Mouse (Mus musculus): ENCODE data around the gene Zfp872. TPM values are rescaled to one million over a fixed set of nuclear protein-coding genes. Genes with fewer than 3 reads are reported as not detected.
"Not testable (repeated sequence)": the region's sequence is repeated elsewhere in the genome, so short reads cannot be mapped to it uniquely, and the experiment has no call there.

The Zfp872 gene
- polyA plus RNA-seq, 1 experiment from 2014 or later: 0.42 TPM

GRCm38 (mm10) chr9:22214549-22214948 lies 26.7 kb downstream of the Zfp872 start:
- WGBS: 78% methylated on average over 2 of the region's 2 CpGs
- no peak for ATAC-seq (replicated peaks; ENCODE audit: low FRiP score, low TSS enrichment, low read depth)
- no peaks in the 10 kb centered on the region for H3K36me3 ChIP-seq (ENCODE audit: control insufficient read depth, insufficient read depth, low read length)
- no peak for DNase-seq (ENCODE audit: low spot score)
- no peaks in the 10 kb centered on the region for H3K4me1 ChIP-seq (replicated peaks; ENCODE audit: control insufficient read depth, insufficient read depth, low read length)
- H3K27ac ChIP-seq (ENCODE audit: low read depth): no peak overlapping the region
- H3K9me3 ChIP-seq (ENCODE audit: control insufficient read depth, low read length): no peaks in the 10 kb centered on the region
- no peak overlapping the region for H3K9ac ChIP-seq (ENCODE audit: low read length)
- no peak overlapping the region for H3K4me3 ChIP-seq (ENCODE audit: low read depth, low read length)
- H3K4me2 ChIP-seq (ENCODE audit: low read length): no peak overlapping the region
- no peaks in the 10 kb centered on the region for H3K27me3 ChIP-seq (replicated peaks; ENCODE audit: control insufficient read depth, insufficient read depth, low read length)

- ATAC-seq (replicated peaks; ENCODE audit: low FRiP score, low TSS enrichment, low read depth) (no peak), DNase-seq (ENCODE audit: low spot score) (no peak)
- no peak overlapping the region for H3K9ac ChIP-seq (ENCODE audit: low read length)
- H3K9me3 ChIP-seq (ENCODE audit: control insufficient read depth, low read length): no peaks in the 10 kb centered on the region
- H3K27ac ChIP-seq (ENCODE audit: low read depth): no peak overlapping the region
- no peak overlapping the region for H3K4me2 ChIP-seq (ENCODE audit: low read length)
- 53% methylated on average over 3 of the region's 3 CpGs for WGBS
- H3K4me3 ChIP-seq (ENCODE audit: low read depth, low read length): no peak overlapping the region
- H3K27me3 ChIP-seq (replicated peaks; ENCODE audit: control insufficient read depth, insufficient read depth, low read length): no peaks in the 10 kb centered on the region
- no peaks in the 10 kb centered on the region for H3K4me1 ChIP-seq (replicated peaks; ENCODE audit: control insufficient read depth, insufficient read depth, low read length)
- H3K36me3 ChIP-seq (ENCODE audit: control insufficient read depth, insufficient read depth, low read length): no peaks in the 10 kb centered on the region
Observed at GRCm38 (mm10) chr9:22216705-22217104, 28.8 kb downstream of the Zfp872 start.

- ATAC-seq (replicated peaks; ENCODE audit: low FRiP score, low TSS enrichment, low read depth) (no peak), DNase-seq (ENCODE audit: low spot score) (no peak)
- Histone ChIP-seq H3K27me3 (replicated peaks; ENCODE audit: control insufficient read depth, insufficient read depth, low read length) (no peaks in the 10 kb centered on the region), H3K36me3 (ENCODE audit: control insufficient read depth, insufficient read depth, low read length) (no peaks in the 10 kb centered on the region), H3K4me3 (ENCODE audit: low read depth, low read length) (no peak overlapping the region), H3K4me1 (replicated peaks; ENCODE audit: control insufficient read depth, insufficient read depth, low read length) (no peaks in the 10 kb centered on the region), H3K27ac (ENCODE audit: low read depth) (no peak overlapping the region), H3K4me2 (ENCODE audit: low read length) (no peak overlapping the region), H3K9ac (ENCODE audit: low read length) (no peak overlapping the region), H3K9me3 (ENCODE audit: control insufficient read depth, low read length) (no peaks in the 10 kb centered on the region)
- WGBS: 43% methylated on average over 8 of the region's 8 CpGs
Observed at GRCm38 (mm10) chr9:22217858-22218493, 30.1 kb downstream of the Zfp872 start.

GRCm38 (mm10) chr9:22224066-22224465 lies 36.2 kb downstream of the Zfp872 start:
- ATAC-seq (replicated peaks; ENCODE audit: low FRiP score, low TSS enrichment, low read depth) (no peak), DNase-seq (ENCODE audit: low spot score) (no peak)
- Histone ChIP-seq H3K9ac (ENCODE audit: low read length) (no peak overlapping the region), H3K4me1 (replicated peaks; ENCODE audit: control insufficient read depth, insufficient read depth, low read length) (no peaks in the 10 kb centered on the region), H3K27me3 (replicated peaks; ENCODE audit: control insufficient read depth, insufficient read depth, low read length) (no peaks in the 10 kb centered on the region), H3K9me3 (ENCODE audit: control insufficient read depth, low read length) (no peaks in the 10 kb centered on the region), H3K4me2 (ENCODE audit: low read length) (no peak overlapping the region), H3K36me3 (ENCODE audit: control insufficient read depth, insufficient read depth, low read length) (no peaks in the 10 kb centered on the region), H3K27ac (ENCODE audit: low read depth) (no peak overlapping the region), H3K4me3 (ENCODE audit: low read depth, low read length) (no peak overlapping the region)
- 90% methylated on average over 4 of the region's 4 CpGs for WGBS

- WGBS: 24% methylated on average over 17 of the region's 17 CpGs
- H3K36me3 ChIP-seq (ENCODE audit: control insufficient read depth, insufficient read depth, low read length): no peaks in the 10 kb centered on the region
- peak; percentile 76 for DNase-seq (ENCODE audit: low spot score)
- ATAC-seq (replicated peaks; ENCODE audit: low FRiP score, low TSS enrichment, low read depth): peak; percentile 54
- no peaks in the 10 kb centered on the region for H3K4me1 ChIP-seq (replicated peaks; ENCODE audit: control insufficient read depth, insufficient read depth, low read length)
- H3K9me3 ChIP-seq (ENCODE audit: control insufficient read depth, low read length): no peaks in the 10 kb centered on the region
- peak overlapping the region; percentile 76 for H3K4me3 ChIP-seq (ENCODE audit: low read depth, low read length)
- no peaks in the 10 kb centered on the region for H3K27me3 ChIP-seq (replicated peaks; ENCODE audit: control insufficient read depth, insufficient read depth, low read length)
- peak overlapping the region; percentile 71 for H3K4me2 ChIP-seq (ENCODE audit: low read length)
- H3K27ac ChIP-seq (ENCODE audit: low read depth): peak overlapping the region; percentile 78; the same call in 1 of the 2 replicates
- peak overlapping the region; percentile 74 for H3K9ac ChIP-seq (ENCODE audit: low read length)
Observed at GRCm38 (mm10) chr9:22224536-22225503, 36.9 kb downstream of the Zfp872 start.

GRCm38 (mm10) chr9:22225581-22226388 lies 37.9 kb downstream of the Zfp872 start, which contains the start of gene Zfp809:
Gene Zfp809 (plus strand): TSS chr9:22225714.
- Histone ChIP-seq H3K4me3 (ENCODE audit: low read depth, low read length) (peak within 1 kb of the TSS; percentile 76), H3K36me3 (ENCODE audit: control insufficient read depth, insufficient read depth, low read length) (no peaks in the 10 kb centered on the region), H3K9ac (ENCODE audit: low read length) (peak within 1 kb of the TSS; percentile 74), H3K27me3 (replicated peaks; ENCODE audit: control insufficient read depth, insufficient read depth, low read length) (no peaks in the 10 kb centered on the region), H3K27ac (ENCODE audit: low read depth) (peak within 1 kb of the TSS; percentile 78), H3K4me2 (ENCODE audit: low read length) (peak within 1 kb of the TSS; percentile 71), H3K9me3 (ENCODE audit: control insufficient read depth, low read length) (no peaks in the 10 kb centered on the region), H3K4me1 (replicated peaks; ENCODE audit: control insufficient read depth, insufficient read depth, low read length) (no peaks in the 10 kb centered on the region)
- ATAC-seq (replicated peaks; ENCODE audit: low FRiP score, low TSS enrichment, low read depth) (peak; percentile 98), DNase-seq (ENCODE audit: low spot score) (peak; percentile 100)
- WGBS: 2% methylated on average over 35 of the region's 35 CpGs

GRCm38 (mm10) chr9:22226389-22226673 lies 38.4 kb downstream of the Zfp872 start:
- ATAC-seq (replicated peaks; ENCODE audit: low FRiP score, low TSS enrichment, low read depth); H3K27me3 ChIP-seq (replicated peaks; ENCODE audit: control insufficient read depth, insufficient read depth, low read length); H3K27ac ChIP-seq (ENCODE audit: low read depth); H3K4me1 ChIP-seq (replicated peaks; ENCODE audit: control insufficient read depth, insufficient read depth, low read length); H3K36me3 ChIP-seq (ENCODE audit: control insufficient read depth, insufficient read depth, low read length); H3K9me3 ChIP-seq (ENCODE audit: control insufficient read depth, low read length); DNase-seq (ENCODE audit: low spot score): not testable (repeated sequence)
- Histone ChIP-seq H3K4me2 (ENCODE audit: low read length) (peak overlapping the region; percentile 71), H3K4me3 (ENCODE audit: low read depth, low read length) (peak overlapping the region; percentile 76), H3K9ac (ENCODE audit: low read length) (peak overlapping the region; percentile 74; the same call in 1 of the 2 replicates)
- whole genome bisulfite sequencing: 59% methylated on average over 7 of the region's 7 CpGs

GRCm38 (mm10) chr9:22226846-22227245 lies 39.0 kb downstream of the Zfp872 start:
- no peak overlapping the region for H3K27ac ChIP-seq (ENCODE audit: low read depth)
- peak overlapping the region; percentile 71; the same call in 1 of the 2 replicates for H3K4me2 ChIP-seq (ENCODE audit: low read length)
- H3K4me3 ChIP-seq (ENCODE audit: low read depth, low read length): 0 out of 2 replicates have a peak overlapping the region, but pooled peaks have one; percentile 76
- no peaks in the 10 kb centered on the region for H3K36me3 ChIP-seq (ENCODE audit: control insufficient read depth, insufficient read depth, low read length)
- WGBS: 59% methylated on average over 15 of the region's 15 CpGs
- no peaks in the 10 kb centered on the region for H3K9me3 ChIP-seq (ENCODE audit: control insufficient read depth, low read length)
- H3K4me1 ChIP-seq (replicated peaks; ENCODE audit: control insufficient read depth, insufficient read depth, low read length): no peaks in the 10 kb centered on the region
- ATAC-seq (replicated peaks; ENCODE audit: low FRiP score, low TSS enrichment, low read depth): no peak
- no peak for DNase-seq (ENCODE audit: low spot score)
- H3K9ac ChIP-seq (ENCODE audit: low read length): no peak overlapping the region
- H3K27me3 ChIP-seq (replicated peaks; ENCODE audit: control insufficient read depth, insufficient read depth, low read length): no peaks in the 10 kb centered on the region

All from intestine, embryonic 14.5 days (tissue).